Mouse (Mus musculus): ENCODE data around the gene Nup93.

GRCm38 (mm10) chr8:94343778-94344320, 129.5 kb downstream of the Nup93 start:
- TF ChIP-seq CTCF (IDR thresholded peaks at IDR 0.05; ENCODE audit: borderline replicate concordance, extremely low read depth, insufficient read depth, insufficient read length) (no peak), POLR2A (IDR thresholded peaks at IDR 0.05; ENCODE audit: borderline replicate concordance, extremely low read depth, insufficient read depth, insufficient read length, poor library complexity, severe bottlenecking) (no peak)
